Mouse (Mus musculus) embryonic facial prominence, embryonic 12.5 days (tissue): Measurements from ENCODE around the gene Mtfr1l. TPM values are rescaled to one million over a fixed set of nuclear protein-coding genes. Genes with fewer than 3 reads are reported as not detected.
"Not testable (repeated sequence)": the region's sequence is repeated elsewhere in the genome, so short reads cannot be mapped to it uniquely, and the experiment has no call there.

Experiments used
- ATAC-seq: fragments of 200-750 bp; cut with Nextera tagmentation; 2 replicates; pipeline ENCODE4 v1.8.0; 2017; ENCODE audit not compliant: insufficient number of reproducible peaks, insufficient read depth, low FRiP score, low TSS enrichment
- H3K27ac ChIP-seq: fragments of 300-500 bp; sonication (generic); 2 replicates; pipeline ENCODE4 v1.5.1; 2016; ENCODE audit warnings: mild to moderate bottlenecking
- H3K27me3 ChIP-seq: fragments of 300-500 bp; sonication (generic); 2 replicates; pipeline ENCODE4 v1.6.1; 2016; ENCODE audit warnings: mild to moderate bottlenecking, moderate library complexity
- H3K36me3 ChIP-seq: fragments of 300-500 bp; sonication (generic); 2 replicates; pipeline ENCODE4 v1.6.1; 2016; ENCODE audit warnings: mild to moderate bottlenecking
- H3K4me1 ChIP-seq: fragments of 300-500 bp; sonication (generic); 2 replicates; pipeline ENCODE4 v1.6.1; 2016
- H3K4me2 ChIP-seq: fragments of 300-500 bp; sonication (generic); replicated peaks from 2 replicates; pipeline ENCODE4 v1.6.1; 2016; ENCODE audit warnings: mild to moderate bottlenecking, moderate library complexity
- H3K4me3 ChIP-seq: fragments of 300-500 bp; sonication (generic); 2 replicates; pipeline ENCODE4 v1.5.1; 2016; ENCODE audit warnings: mild to moderate bottlenecking
- H3K9ac ChIP-seq: fragments of 300-500 bp; sonication (generic); 2 replicates; pipeline ENCODE4 v1.6.1; 2016; ENCODE audit warnings: mild to moderate bottlenecking, moderate library complexity
- H3K9me3 ChIP-seq: fragments of 300-500 bp; sonication (generic); 2 replicates; pipeline ENCODE4 v1.6.1; 2016; ENCODE audit warnings: mild to moderate bottlenecking, moderate library complexity
- WGBS: fragments of 180-500 bp; shearing (Covaris S2); methylation state at CpG from one replicate; pipeline ENCODE4 v1.1.7; 2016; 5-methylcytosine and 5-hydroxymethylcytosine counted together
- polyA plus RNA-seq: library from polyadenylated mRNA; unstranded; fragments of >200 nt; fragmentation: Nextera tagmentation; extraction: Ambion mirVana; gene quantifications from 2 replicates; pipeline ENCODE4 v1.2.1, GENCODE M21; 2016

Mtfr1l gene
- polyA plus RNA-seq, 1 experiment from 2014 or later = 139 TPM

DNA sequence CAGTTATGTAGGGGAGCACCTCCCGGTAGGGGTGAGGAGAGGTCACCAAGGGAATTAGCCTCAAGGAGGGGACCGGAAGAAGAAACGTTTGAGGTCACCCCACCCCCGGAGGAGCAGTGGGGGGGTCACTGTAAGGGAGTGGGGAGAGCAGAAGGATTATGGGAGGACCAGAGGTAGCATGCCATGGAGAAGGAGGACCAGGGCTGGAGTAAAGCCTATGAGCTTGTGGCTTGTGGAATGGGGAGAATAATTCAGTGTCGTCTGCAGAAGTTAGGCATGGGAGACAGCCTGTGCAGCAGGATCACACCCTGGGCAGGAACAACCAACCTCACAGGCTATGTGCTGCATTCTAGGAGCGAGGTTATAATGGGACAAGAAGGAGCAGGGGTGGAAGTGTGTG lies 38.0 kb downstream of the Mtfr1l start:
- ATAC-seq = no peak
- H3K27me3 ChIP-seq = no peaks in the 10 kb centered on the region
- H3K27ac ChIP-seq = no peak overlapping the region

DNA sequence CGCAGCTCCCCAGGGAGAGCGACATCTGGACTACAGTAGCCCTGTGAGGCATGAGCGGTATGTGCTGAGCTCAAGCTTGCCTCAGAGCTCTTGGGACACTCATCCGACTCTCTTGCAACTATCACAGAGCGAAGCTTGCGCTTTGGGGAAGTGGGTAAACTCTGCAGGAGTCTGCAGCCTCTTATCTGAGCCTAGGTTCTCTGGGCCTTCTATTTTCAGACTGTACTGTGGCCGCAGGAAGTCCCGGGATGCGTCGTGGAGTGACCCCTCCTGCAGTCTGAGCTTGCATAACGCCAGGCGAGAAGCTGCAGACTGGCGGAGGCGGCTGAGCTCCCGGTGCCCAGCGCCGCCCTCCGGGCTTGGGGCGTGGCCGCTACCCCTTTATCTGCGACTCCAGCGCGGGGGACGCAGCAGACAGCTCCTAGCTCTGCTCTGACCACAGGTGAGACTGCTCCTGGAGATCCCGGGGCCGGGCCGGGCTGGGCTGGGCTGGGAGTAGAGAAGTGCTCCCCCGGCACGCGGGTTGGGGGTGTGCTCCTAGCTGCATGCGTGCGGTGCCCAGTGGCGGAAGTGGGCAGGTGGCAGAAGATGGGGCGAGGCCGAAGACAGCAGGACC lies 38.5 kb downstream of the Mtfr1l start, which contains the start of gene Paqr7:
Gene Paqr7, plus strand, starts transcription at position 103 of the 616 bp plus-strand sequence.
- Histone ChIP-seq H3K27me3 (no peaks in the 10 kb centered on the region), H3K9ac (peak within 1 kb of the TSS; percentile 57), H3K4me1 (peaks cover 28% of the 10 kb centered on the region), H3K4me3 (peak within 1 kb of the TSS; percentile 52), H3K4me2 (peak within 1 kb of the TSS; percentile 98), H3K36me3 (no peaks in the 10 kb centered on the region), H3K9me3 (no peaks in the 10 kb centered on the region), H3K27ac (no peak within 1 kb of the TSS)
- ATAC-seq = no peak; the same call in 1 of the 2 replicates
- WGBS = 4% methylated on average over 35 of the region's 35 CpGs

More for the DNA sequence above, 38.0 kb downstream of the Mtfr1l start:
- 10% methylated on average over 6 of the region's 6 CpGs for WGBS
- H3K4me1 ChIP-seq = peaks cover 28% of the 10 kb centered on the region
- H3K36me3 ChIP-seq = no peaks in the 10 kb centered on the region
- H3K4me3 ChIP-seq = peak overlapping the region; percentile 52
- peak overlapping the region; percentile 57 for H3K9ac ChIP-seq
- H3K4me2 ChIP-seq = peak overlapping the region; percentile 98
- H3K9me3 ChIP-seq = no peaks in the 10 kb centered on the region

DNA sequence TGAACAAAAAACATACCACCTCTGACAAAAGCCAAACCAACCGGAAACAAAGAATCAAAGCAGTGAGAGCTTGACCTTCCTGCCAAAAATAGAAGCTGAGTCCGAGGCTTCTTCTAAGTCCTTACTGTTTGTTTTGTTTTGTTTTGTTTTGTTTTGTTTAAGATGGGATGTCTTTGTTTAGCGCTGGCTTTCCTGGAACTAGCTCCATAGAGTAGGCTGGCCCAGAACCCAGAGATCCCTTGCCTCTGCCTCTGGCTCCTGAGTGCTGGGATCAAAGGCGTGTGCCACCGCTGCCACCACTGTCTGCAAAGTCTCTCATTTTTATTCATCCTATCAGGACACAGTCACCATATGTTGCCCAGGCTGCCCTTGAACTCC lies 39.7 kb downstream of the Mtfr1l start:
- Histone ChIP-seq H3K9me3 (no peaks in the 10 kb centered on the region), H3K9ac (no peak overlapping the region), H3K4me3 (no peak overlapping the region), H3K27me3 (no peaks in the 10 kb centered on the region; the same call in 1 of the 2 replicates), H3K27ac (no peak overlapping the region), H3K4me1 (peaks cover 28% of the 10 kb centered on the region), H3K4me2 (no peak overlapping the region), H3K36me3 (no peaks in the 10 kb centered on the region)
- 65% methylated on average over 5 of the region's 5 CpGs for WGBS
- ATAC-seq = no peak

DNA sequence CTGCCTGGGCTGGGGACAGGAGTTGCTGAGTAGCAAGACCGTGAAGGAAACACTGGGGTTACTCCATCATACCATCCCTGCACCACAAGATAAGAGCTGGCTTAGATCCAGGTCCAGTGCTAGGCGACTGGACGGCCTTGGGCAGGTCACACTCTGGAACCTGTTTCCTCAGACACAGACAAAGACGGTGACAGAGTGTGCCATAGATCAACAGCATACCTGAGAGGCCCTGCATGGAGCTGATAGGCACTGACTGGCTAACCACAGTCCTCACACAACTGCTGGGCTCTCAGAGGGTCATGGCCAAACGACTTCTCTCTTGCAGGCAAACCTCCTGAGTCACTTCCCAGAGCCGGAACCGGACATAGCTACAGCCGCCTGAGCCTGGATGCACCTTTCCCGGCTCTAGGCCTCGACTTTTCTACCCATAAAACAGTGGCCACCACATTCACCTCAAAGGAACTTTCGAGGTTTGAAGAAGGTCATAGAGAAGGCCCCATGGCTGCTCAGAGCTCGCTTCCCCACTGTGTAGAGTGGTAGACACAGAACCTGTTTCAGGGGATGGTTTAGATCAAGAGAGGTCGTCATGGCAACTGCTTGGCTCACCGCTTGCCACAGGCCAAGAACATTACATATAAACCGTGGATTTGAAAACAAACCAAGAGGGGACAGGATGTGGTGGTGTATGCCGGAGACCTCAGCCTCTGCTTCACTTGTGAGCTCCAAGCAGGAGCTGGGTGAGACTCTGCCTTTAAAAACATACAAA lies 40.2 kb downstream of the Mtfr1l start:
- no peak overlapping the region for H3K27ac ChIP-seq
- no peaks in the 10 kb centered on the region for H3K9me3 ChIP-seq
- WGBS = 65% methylated on average over 16 of the region's 16 CpGs

DNA sequence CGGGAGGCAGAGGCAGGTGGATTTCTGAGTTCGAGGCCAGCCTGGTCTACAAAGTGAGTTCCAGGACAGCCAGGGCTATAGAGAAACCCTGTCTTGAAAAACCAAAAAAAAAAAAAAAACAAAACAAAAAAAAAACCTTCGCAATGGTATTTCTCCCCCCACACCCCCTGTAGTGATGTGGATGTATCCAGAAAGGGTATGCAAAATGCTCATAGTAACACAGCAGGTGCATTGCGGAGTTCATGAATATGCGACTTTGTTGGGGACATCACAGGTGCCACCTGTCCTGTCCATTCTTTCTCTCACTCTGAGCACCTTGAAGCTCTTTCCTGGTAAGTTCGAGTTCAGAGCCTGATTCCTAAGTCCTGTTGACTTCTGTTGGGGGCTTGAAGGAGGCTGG lies 41.0 kb downstream of the Mtfr1l start:
- not testable (repeated sequence) for H3K9ac ChIP-seq, H3K4me2 ChIP-seq, H3K9me3 ChIP-seq, H3K4me3 ChIP-seq, H3K27ac ChIP-seq, H3K36me3 ChIP-seq, ATAC-seq, H3K27me3 ChIP-seq
- 94% methylated on average over 6 of the region's 6 CpGs for WGBS
- H3K4me1 ChIP-seq = peaks cover 28% of the 10 kb centered on the region

More for the DNA sequence above, 40.2 kb downstream of the Mtfr1l start:
- Histone ChIP-seq H3K4me3 (no peak overlapping the region), H3K27me3 (no peaks in the 10 kb centered on the region; the same call in 1 of the 2 replicates), H3K36me3 (no peaks in the 10 kb centered on the region), H3K4me1 (peaks cover 28% of the 10 kb centered on the region), H3K4me2 (no peak overlapping the region), H3K9ac (no peak overlapping the region)
- no peak for ATAC-seq

DNA sequence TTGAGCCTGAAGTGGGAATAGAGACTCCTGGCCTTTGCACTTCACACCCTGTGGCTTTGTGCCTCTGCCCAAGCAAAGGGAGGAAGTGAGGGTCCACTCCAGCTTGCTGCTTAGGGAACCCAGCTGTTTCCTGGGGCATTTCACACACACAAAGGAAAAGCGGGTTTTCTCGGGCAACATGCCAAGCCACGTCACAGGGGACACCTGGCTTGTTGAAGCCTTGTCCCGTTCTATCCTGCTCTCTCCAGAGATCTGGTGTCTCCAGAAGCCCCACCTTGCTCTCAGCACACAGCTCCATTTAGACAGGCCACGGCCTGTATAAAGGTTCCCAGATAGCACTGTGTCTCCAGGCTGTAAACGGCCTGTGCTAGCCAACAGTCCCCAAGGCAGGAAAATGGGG lies 43.5 kb downstream of the Mtfr1l start:
- H3K9ac ChIP-seq = no peak overlapping the region
- 0 out of 2 replicates have a peak overlapping the region, but pooled peaks have one; percentile 10 for H3K4me3 ChIP-seq
- H3K4me2 ChIP-seq = no peak overlapping the region
- no peaks in the 10 kb centered on the region for H3K36me3 ChIP-seq
- no peak overlapping the region for H3K27ac ChIP-seq
- ATAC-seq = no peak
- H3K27me3 ChIP-seq = no peaks in the 10 kb centered on the region; the same call in 1 of the 2 replicates
- WGBS = 80% methylated on average over 6 of the region's 6 CpGs
- H3K4me1 ChIP-seq = peaks cover 17% of the 10 kb centered on the region; the same call in 1 of the 2 replicates
- H3K9me3 ChIP-seq = no peaks in the 10 kb centered on the region

DNA sequence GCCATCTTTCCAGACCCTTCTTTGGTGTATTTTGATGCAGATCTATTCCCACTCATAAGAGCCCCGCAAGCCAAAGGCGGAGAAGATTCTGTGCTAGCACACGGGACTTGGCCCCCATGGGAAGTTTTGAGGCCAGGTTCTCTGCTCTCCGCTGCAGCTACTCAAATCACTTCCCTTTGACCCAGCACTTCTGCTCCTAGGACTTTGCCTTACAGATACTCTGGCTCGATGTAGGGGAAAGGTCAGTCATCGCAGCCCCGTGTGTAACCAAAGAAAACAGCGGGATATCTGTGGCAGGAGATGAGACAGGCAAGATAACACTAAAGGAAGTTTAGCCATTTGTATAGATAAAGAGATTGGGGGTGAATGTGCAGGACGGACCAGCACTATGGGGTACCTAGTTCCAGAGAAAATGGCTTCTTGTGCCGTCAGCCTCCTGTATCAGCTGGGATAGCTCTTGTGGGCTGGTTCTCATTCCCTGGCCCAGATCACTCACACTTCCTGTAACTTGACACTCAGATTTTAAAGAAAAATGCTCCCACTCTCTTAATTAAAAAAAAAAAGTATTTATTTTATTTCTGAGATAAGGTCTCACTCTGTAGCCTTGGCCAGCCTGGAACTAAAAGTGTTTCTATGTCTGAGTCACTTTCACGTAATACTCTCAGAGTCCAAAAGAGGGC lies 45.1 kb downstream of the Mtfr1l start:
- no peak overlapping the region for H3K4me2 ChIP-seq
- no peak overlapping the region for H3K27ac ChIP-seq
- no peaks in the 10 kb centered on the region; the same call in 1 of the 2 replicates for H3K27me3 ChIP-seq
- H3K9me3 ChIP-seq = no peaks in the 10 kb centered on the region
- no peak overlapping the region for H3K9ac ChIP-seq
- no peaks in the 10 kb centered on the region for H3K36me3 ChIP-seq
- H3K4me3 ChIP-seq = no peak overlapping the region
- ATAC-seq = no peak
- WGBS = 86% methylated on average over 11 of the region's 11 CpGs
- H3K4me1 ChIP-seq = peaks cover 5% of the 10 kb centered on the region; the same call in 1 of the 2 replicates

DNA sequence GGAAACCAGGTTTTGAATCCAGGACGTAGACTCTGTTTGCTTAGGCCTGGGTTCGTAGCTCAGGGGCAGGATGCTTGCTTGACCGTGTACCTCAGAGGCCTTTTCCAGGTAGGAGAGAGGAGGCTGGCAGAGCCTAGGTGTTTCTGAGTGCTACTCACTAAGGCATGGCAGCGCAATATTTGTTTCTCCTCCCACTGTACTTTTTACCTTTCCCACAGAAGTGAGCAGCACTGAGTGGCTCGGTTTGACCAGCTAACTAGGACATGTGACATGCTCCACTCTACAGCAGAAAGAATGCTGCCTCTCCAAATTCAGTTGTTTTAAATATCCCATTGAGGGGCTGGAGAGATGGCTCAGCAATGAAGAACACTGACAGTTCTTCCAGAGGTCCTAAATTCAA lies 47.0 kb downstream of the Mtfr1l start:
- WGBS = 91% methylated on average over 5 of the region's 5 CpGs
- H3K4me2 ChIP-seq = no peak overlapping the region
- no peaks in the 10 kb centered on the region for H3K36me3 ChIP-seq
- peaks cover 3% of the 10 kb centered on the region; the same call in 1 of the 2 replicates for H3K27me3 ChIP-seq
- H3K9me3 ChIP-seq = no peaks in the 10 kb centered on the region
- ATAC-seq = no peak
- no peak overlapping the region for H3K4me3 ChIP-seq
- H3K27ac ChIP-seq = no peak overlapping the region
- no peak overlapping the region for H3K9ac ChIP-seq
- no peaks in the 10 kb centered on the region for H3K4me1 ChIP-seq

DNA sequence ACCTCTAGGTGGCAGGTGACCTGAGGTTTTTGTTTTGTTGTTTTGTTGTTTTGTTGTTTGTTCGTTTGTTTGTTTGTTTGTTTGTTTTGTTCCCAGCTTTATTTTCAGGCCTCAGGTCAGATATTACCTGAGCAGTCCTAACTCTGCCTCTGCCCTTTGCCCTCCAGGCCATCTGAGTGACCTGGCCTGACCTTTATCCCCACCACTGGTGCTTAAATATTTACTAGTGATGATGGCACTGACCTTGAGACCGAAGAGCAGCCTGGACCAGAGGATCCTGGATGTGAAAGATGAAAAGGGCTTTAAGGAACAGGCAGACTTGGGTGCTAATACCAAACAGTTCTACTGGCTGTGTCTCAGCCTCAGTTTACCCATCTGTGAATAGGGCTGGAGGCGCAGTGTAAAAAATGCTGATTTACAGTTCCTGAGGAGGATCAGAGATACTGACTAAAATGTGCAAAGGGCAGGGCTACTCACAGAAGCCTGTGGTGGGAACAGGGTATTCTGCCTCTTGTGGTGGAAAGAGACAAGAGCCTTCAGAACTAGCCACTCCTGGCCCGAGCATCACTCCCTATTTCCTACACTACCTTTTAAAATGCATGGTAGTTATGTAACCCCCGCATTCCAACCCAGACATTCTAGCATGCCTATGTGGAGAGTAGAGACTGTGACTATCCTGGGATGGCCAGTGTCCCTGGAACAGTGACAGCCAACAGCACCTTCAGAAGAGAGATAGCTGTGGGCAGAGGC lies 49.9 kb downstream of the Mtfr1l start:
- ATAC-seq = no peak
- peaks cover 5% of the 10 kb centered on the region; the same call in 1 of the 2 replicates for H3K27me3 ChIP-seq
- WGBS = 76% methylated on average over 5 of the region's 5 CpGs
- no peaks in the 10 kb centered on the region for H3K9me3 ChIP-seq
- no peak overlapping the region for H3K4me2 ChIP-seq
- H3K4me1 ChIP-seq = no peaks in the 10 kb centered on the region
- H3K36me3 ChIP-seq = no peaks in the 10 kb centered on the region
- H3K27ac ChIP-seq = no peak overlapping the region
- H3K4me3 ChIP-seq = no peak overlapping the region
- no peak overlapping the region for H3K9ac ChIP-seq

DNA sequence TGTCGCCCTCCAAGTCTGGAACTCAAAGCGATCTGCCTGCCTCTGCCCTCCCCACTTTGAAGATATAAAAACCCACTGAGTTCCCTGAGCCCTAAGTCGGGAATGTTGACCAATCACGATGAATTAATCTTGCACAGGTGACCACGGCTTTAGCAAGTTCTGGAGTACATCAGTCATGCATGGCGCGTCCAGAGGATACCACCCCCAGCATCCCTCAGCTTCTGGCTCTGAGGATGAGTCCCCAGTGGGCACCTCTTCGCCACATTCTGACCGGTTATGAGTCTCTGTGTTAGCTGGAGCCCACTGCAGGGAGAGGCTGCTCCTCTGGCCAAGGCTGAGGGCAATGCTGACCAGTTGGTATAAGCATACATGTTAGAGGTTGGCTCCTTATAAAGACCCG lies 51.0 kb downstream of the Mtfr1l start:
- Histone ChIP-seq H3K27me3 (peaks cover 8% of the 10 kb centered on the region; the same call in 1 of the 2 replicates), H3K9me3 (no peaks in the 10 kb centered on the region), H3K9ac (no peak overlapping the region), H3K27ac (no peak overlapping the region), H3K4me1 (no peaks in the 10 kb centered on the region), H3K36me3 (no peaks in the 10 kb centered on the region), H3K4me2 (no peak overlapping the region), H3K4me3 (no peak overlapping the region)
- no peak for ATAC-seq
- 79% methylated on average over 10 of the region's 10 CpGs for WGBS

DNA sequence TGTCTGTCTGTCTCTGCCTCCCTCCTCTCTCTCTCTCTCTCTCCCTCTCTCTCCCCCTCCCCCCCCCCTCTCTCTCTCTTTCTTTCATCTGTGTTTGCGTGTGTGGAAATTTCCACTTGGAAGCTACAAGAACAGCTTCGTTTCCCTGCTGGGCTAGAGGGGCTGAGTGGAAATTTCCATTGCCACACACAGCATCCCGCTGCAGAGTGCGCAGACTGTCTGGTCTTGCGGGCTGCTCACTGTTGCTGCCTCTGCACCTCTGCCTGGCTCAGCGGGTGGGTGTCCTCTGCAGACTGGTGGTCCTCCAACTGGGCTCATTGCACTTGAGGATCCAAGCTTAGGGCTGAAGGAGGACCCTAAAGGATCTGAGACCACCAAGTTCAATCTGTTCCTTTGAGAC lies 51.5 kb downstream of the Mtfr1l start:
- H3K9ac ChIP-seq = no peak overlapping the region
- H3K4me3 ChIP-seq = no peak overlapping the region
- no peaks in the 10 kb centered on the region for H3K36me3 ChIP-seq
- ATAC-seq = no peak
- no peaks in the 10 kb centered on the region for H3K9me3 ChIP-seq
- no peak overlapping the region for H3K27ac ChIP-seq
- no peak overlapping the region for H3K4me2 ChIP-seq
- H3K4me1 ChIP-seq = no peaks in the 10 kb centered on the region
- peaks cover 8% of the 10 kb centered on the region; the same call in 1 of the 2 replicates for H3K27me3 ChIP-seq
- 60% methylated on average over 6 of the region's 6 CpGs for WGBS
